Mouse (Mus musculus) limb, embryonic 11.5 days (tissue): ENCODE data around the gene Tcirg1. TPM values are rescaled to one million over a fixed set of nuclear protein-coding genes. Genes with fewer than 3 reads are reported as not detected.

Experiments used
- ATAC-seq: fragments of 200-750 bp; cut with Nextera tagmentation; 2 replicates; pipeline ENCODE4 v1.8.0; 2017; ENCODE audit warnings: low read depth; ENCODE audit not compliant: insufficient number of reproducible peaks, low FRiP score, low TSS enrichment
- DNase-seq: peaks from one replicate; pipeline ENCODE4 v3.0.0-alpha.2; 2015; ENCODE audit warnings: low spot score
- H3K27ac ChIP-seq: fragments of 300-500 bp; sonication (generic); replicated peaks from 2 replicates; pipeline ENCODE4 v1.5.1; 2014; ENCODE audit warnings: low read depth, mild to moderate bottlenecking, low read length
- H3K27me3 ChIP-seq: fragments of 300-500 bp; sonication (generic); 2 replicates; pipeline ENCODE4 v1.6.1; 2014; ENCODE audit warnings: mild to moderate bottlenecking, low read length, mixed read lengths; ENCODE audit not compliant: control insufficient read depth, insufficient read depth
- H3K36me3 ChIP-seq: fragments of 300-500 bp; sonication (generic); 2 replicates; pipeline ENCODE4 v1.6.1; 2014; ENCODE audit warnings: mild to moderate bottlenecking, low read length, moderate library complexity, mixed read lengths; ENCODE audit not compliant: control insufficient read depth, insufficient read depth
- H3K4me1 ChIP-seq: fragments of 300-500 bp; sonication (generic); 2 replicates; pipeline ENCODE4 v1.6.1; 2014; ENCODE audit warnings: low read length, mixed read lengths; ENCODE audit not compliant: control insufficient read depth, insufficient read depth
- H3K4me2 ChIP-seq: fragments of 300-500 bp; sonication (generic); 2 replicates; pipeline ENCODE4 v1.6.1; 2014; ENCODE audit warnings: low read depth, mild to moderate bottlenecking, moderate library complexity; ENCODE audit not compliant: severe bottlenecking
- H3K4me3 ChIP-seq: fragments of 300-500 bp; sonication (generic); 2 replicates; pipeline ENCODE4 v1.5.1; 2014; ENCODE audit warnings: low read depth, low read length
- H3K9ac ChIP-seq: fragments of 300-500 bp; sonication (generic); 2 replicates; pipeline ENCODE4 v1.6.1; 2014; ENCODE audit warnings: mild to moderate bottlenecking, low read length
- H3K9me3 ChIP-seq: fragments of 300-500 bp; sonication (generic); 2 replicates; pipeline ENCODE4 v1.6.1; 2016; ENCODE audit warnings: low read length; ENCODE audit not compliant: control insufficient read depth
- WGBS: fragments of 180-500 bp; shearing (Covaris S2); extraction: QIAGEN DNeasy Blood & Tissue Kit; methylation state at CpG from one replicate; pipeline ENCODE4 v1.1.7; 2014; 5-methylcytosine and 5-hydroxymethylcytosine counted together
- polyA plus RNA-seq: library from polyadenylated mRNA; unstranded; fragments of >200 nt; fragmentation: Nextera tagmentation; extraction: Ambion mirVana; gene quantifications from 2 replicates; pipeline ENCODE4 v1.2.1, GENCODE M21; 2014

Gene Tcirg1
- polyA plus RNA-seq, 1 experiment from 2014 or later, result 27.3 TPM

- no peak overlapping the region for H3K4me3 ChIP-seq
- H3K27ac ChIP-seq, result no peak overlapping the region
- H3K4me1 ChIP-seq, result no peaks in the 10 kb centered on the region
- H3K9me3 ChIP-seq, result no peaks in the 10 kb centered on the region
- no peak for ATAC-seq
- no peaks in the 10 kb centered on the region for H3K27me3 ChIP-seq
- no peak overlapping the region for H3K4me2 ChIP-seq
- H3K9ac ChIP-seq, result no peak overlapping the region
- DNase-seq, result no peak
- peaks cover 3% of the 10 kb centered on the region; the same call in 1 of the 2 replicates for H3K36me3 ChIP-seq
- 85% methylated on average over 2 of the region's 2 CpGs for WGBS
Observed at GRCm38 (mm10) chr19:3862713-3863112, 44.2 kb downstream of the Tcirg1 start.

- WGBS, result 85% methylated on average over 3 of the region's 3 CpGs
- H3K27me3 ChIP-seq, result no peaks in the 10 kb centered on the region
- no peak overlapping the region for H3K4me3 ChIP-seq
- H3K27ac ChIP-seq, result no peak overlapping the region
- H3K36me3 ChIP-seq, result no peaks in the 10 kb centered on the region
- peaks cover 6% of the 10 kb centered on the region for H3K4me1 ChIP-seq
- H3K9me3 ChIP-seq, result no peaks in the 10 kb centered on the region
- H3K9ac ChIP-seq, result no peak overlapping the region
- DNase-seq, result no peak
- ATAC-seq, result no peak
- no peak overlapping the region for H3K4me2 ChIP-seq
Observed at GRCm38 (mm10) chr19:3857220-3857619, 49.7 kb downstream of the Tcirg1 start.

GRCm38 (mm10) chr19:3855601-3856000 is 51.3 kb downstream of the Tcirg1 start:
- DNase-seq, result peak; percentile 38
- peak overlapping the region; percentile 20; the same call in 1 of the 2 replicates for H3K4me2 ChIP-seq
- no peaks in the 10 kb centered on the region for H3K36me3 ChIP-seq
- no peak overlapping the region for H3K4me3 ChIP-seq
- 16% methylated on average over 4 of the region's 4 CpGs for WGBS
- H3K9me3 ChIP-seq, result no peaks in the 10 kb centered on the region
- H3K27ac ChIP-seq, result no peak overlapping the region
- H3K4me1 ChIP-seq, result peaks cover 12% of the 10 kb centered on the region
- no peaks in the 10 kb centered on the region for H3K27me3 ChIP-seq
- no peak for ATAC-seq
- H3K9ac ChIP-seq, result no peak overlapping the region

- H3K4me1 ChIP-seq, result peaks cover 12% of the 10 kb centered on the region
- no peak for DNase-seq
- no peak overlapping the region for H3K4me3 ChIP-seq
- H3K36me3 ChIP-seq, result no peaks in the 10 kb centered on the region
- ATAC-seq, result no peak
- H3K4me2 ChIP-seq, result no peak overlapping the region
- H3K9ac ChIP-seq, result no peak overlapping the region
- no peaks in the 10 kb centered on the region for H3K27me3 ChIP-seq
- no peaks in the 10 kb centered on the region for H3K9me3 ChIP-seq
- 71% methylated on average over 6 of the region's 6 CpGs for WGBS
- H3K27ac ChIP-seq, result no peak overlapping the region
Observed at GRCm38 (mm10) chr19:3855091-3855490, 51.8 kb downstream of the Tcirg1 start.

GRCm38 (mm10) chr19:3853891-3854290 is 53.0 kb downstream of the Tcirg1 start:
- DNase-seq, result no peak
- H3K4me3 ChIP-seq, result no peak overlapping the region
- H3K4me2 ChIP-seq, result no peak overlapping the region
- H3K27me3 ChIP-seq, result no peaks in the 10 kb centered on the region
- no peak for ATAC-seq
- peaks cover 12% of the 10 kb centered on the region for H3K4me1 ChIP-seq
- H3K9me3 ChIP-seq, result no peaks in the 10 kb centered on the region
- H3K36me3 ChIP-seq, result no peaks in the 10 kb centered on the region
- H3K9ac ChIP-seq, result no peak overlapping the region
- 94% methylated on average over 1 of the region's 1 CpGs for WGBS
- no peak overlapping the region for H3K27ac ChIP-seq

- 89% methylated on average over 10 of the region's 10 CpGs for WGBS
- Histone ChIP-seq H3K27me3 (no peaks in the 10 kb centered on the region), H3K4me3 (0 out of 2 replicates have a peak overlapping the region, but pooled peaks have one; percentile 15), H3K4me2 (peak overlapping the region; percentile 75; the same call in 1 of the 2 replicates), H3K4me1 (peaks cover 12% of the 10 kb centered on the region), H3K36me3 (no peaks in the 10 kb centered on the region), H3K27ac (no peak overlapping the region), H3K9ac (no peak overlapping the region), H3K9me3 (no peaks in the 10 kb centered on the region)
- DNase-seq, result no peak
- no peak for ATAC-seq
Observed at GRCm38 (mm10) chr19:3853121-3853520, 53.8 kb downstream of the Tcirg1 start.

- WGBS, result under 1% methylated on average over 71 of the region's 74 CpGs
- no peaks in the 10 kb centered on the region for H3K9me3 ChIP-seq
- H3K4me3 ChIP-seq, result peak overlapping the region; percentile 78
- no peaks in the 10 kb centered on the region for H3K36me3 ChIP-seq
- DNase-seq (peak; percentile 79), ATAC-seq (0 out of 2 replicates have a peak, but pooled peaks have one; percentile 2)
- H3K27me3 ChIP-seq, result no peaks in the 10 kb centered on the region
- peaks cover 12% of the 10 kb centered on the region for H3K4me1 ChIP-seq
- H3K4me2 ChIP-seq, result peak overlapping the region; percentile 75
- peak overlapping the region; percentile 93 for H3K27ac ChIP-seq
- peak overlapping the region; percentile 88 for H3K9ac ChIP-seq
Observed at GRCm38 (mm10) chr19:3851979-3852681, 54.8 kb downstream of the Tcirg1 start.

- Histone ChIP-seq H3K4me2 (peak within 1 kb of the TSS; percentile 75), H3K4me3 (peak within 1 kb of the TSS; percentile 78), H3K4me1 (peaks cover 12% of the 10 kb centered on the region), H3K27me3 (no peaks in the 10 kb centered on the region), H3K36me3 (no peaks in the 10 kb centered on the region), H3K9ac (peak within 1 kb of the TSS; percentile 88), H3K9me3 (no peaks in the 10 kb centered on the region), H3K27ac (peak within 1 kb of the TSS; percentile 93)
- peak; percentile 98 for DNase-seq
- under 1% methylated on average over 49 of the region's 54 CpGs for WGBS
- ATAC-seq, result peak; percentile 93
Observed at GRCm38 (mm10) chr19:3851502-3851962, 55.4 kb downstream of the Tcirg1 start, which contains the start of gene Chka. TSS of gene Chka (plus strand) at chr19:3851773.
